Mouse (Mus musculus): ENCODE measurements around the gene Tmem151b. TPM values are rescaled to one million over a fixed set of nuclear protein-coding genes. Genes with fewer than 3 reads are reported as not detected.

Gene Tmem151b
- total RNA-seq, 2 experiments from 2014 or later: not detected

- ATAC-seq (replicated peaks; ENCODE audit: low FRiP score, low TSS enrichment, poor library complexity, severe bottlenecking): no peak; the same call in 1 of the 2 replicates
These were observed 35.6 kb upstream of the Tmem151b start for GRCm38 (mm10) chr17:45584939-45585678.

- no peak for ATAC-seq (replicated peaks; ENCODE audit: low FRiP score, low TSS enrichment, poor library complexity, severe bottlenecking)
These were observed 34.8 kb upstream of the Tmem151b start for GRCm38 (mm10) chr17:45584096-45584896.

GRCm38 (mm10) chr17:45582715-45583355 lies 33.4 kb upstream of the Tmem151b start:
- ATAC-seq (replicated peaks; ENCODE audit: low FRiP score, low TSS enrichment, poor library complexity, severe bottlenecking): no peak

GRCm38 (mm10) chr17:45582188-45582587 lies 32.7 kb upstream of the Tmem151b start:
- ATAC-seq (replicated peaks; ENCODE audit: low FRiP score, low TSS enrichment, poor library complexity, severe bottlenecking): peak; percentile 38

- ATAC-seq (replicated peaks; ENCODE audit: low FRiP score, low TSS enrichment, poor library complexity, severe bottlenecking): peak; percentile 42
These were observed 32.1 kb upstream of the Tmem151b start for GRCm38 (mm10) chr17:45581567-45581983.

- no peak for ATAC-seq (replicated peaks; ENCODE audit: low FRiP score, low TSS enrichment, poor library complexity, severe bottlenecking)
These were observed 31.5 kb upstream of the Tmem151b start for GRCm38 (mm10) chr17:45580958-45581477.

- ATAC-seq (replicated peaks; ENCODE audit: low FRiP score, low TSS enrichment, poor library complexity, severe bottlenecking): no peak
These were observed 30.1 kb upstream of the Tmem151b start for GRCm38 (mm10) chr17:45579554-45579953.

- no peak for ATAC-seq (replicated peaks; ENCODE audit: low FRiP score, low TSS enrichment, poor library complexity, severe bottlenecking)
These were observed 29.4 kb upstream of the Tmem151b start for GRCm38 (mm10) chr17:45578843-45579242.

- ATAC-seq (replicated peaks; ENCODE audit: low FRiP score, low TSS enrichment, poor library complexity, severe bottlenecking): peak; percentile 23
These were observed 28.8 kb upstream of the Tmem151b start for GRCm38 (mm10) chr17:45578242-45578641.

- no peak for ATAC-seq (replicated peaks; ENCODE audit: low FRiP score, low TSS enrichment, poor library complexity, severe bottlenecking)
These were observed 25.8 kb upstream of the Tmem151b start for GRCm38 (mm10) chr17:45575123-45575897.

- ATAC-seq (replicated peaks; ENCODE audit: low FRiP score, low TSS enrichment, poor library complexity, severe bottlenecking): peak; percentile 20
These were observed 24.8 kb upstream of the Tmem151b start for GRCm38 (mm10) chr17:45574129-45574761.

GRCm38 (mm10) chr17:45573780-45574123 lies 24.3 kb upstream of the Tmem151b start:
- peak; percentile 39 for ATAC-seq (replicated peaks; ENCODE audit: low FRiP score, low TSS enrichment, poor library complexity, severe bottlenecking)

- peak; percentile 68 for ATAC-seq (replicated peaks; ENCODE audit: low FRiP score, low TSS enrichment, poor library complexity, severe bottlenecking)
These were observed 23.8 kb upstream of the Tmem151b start, which contains the start of gene Hsp90ab1 for GRCm38 (mm10) chr17:45573087-45573779. TSS of gene Hsp90ab1 (minus strand) at chr17:45573271.

GRCm38 (mm10) chr17:45572103-45573086 lies 22.9 kb upstream of the Tmem151b start:
- peak; percentile 20 for ATAC-seq (replicated peaks; ENCODE audit: low FRiP score, low TSS enrichment, poor library complexity, severe bottlenecking)

GRCm38 (mm10) chr17:45569999-45570398 lies 20.5 kb upstream of the Tmem151b start:
- no peak for ATAC-seq (replicated peaks; ENCODE audit: low FRiP score, low TSS enrichment, poor library complexity, severe bottlenecking)

GRCm38 (mm10) chr17:45568990-45569389 lies 19.5 kb upstream of the Tmem151b start:
- ATAC-seq (replicated peaks; ENCODE audit: low FRiP score, low TSS enrichment, poor library complexity, severe bottlenecking): no peak

- ATAC-seq (replicated peaks; ENCODE audit: low FRiP score, low TSS enrichment, poor library complexity, severe bottlenecking): peak; percentile 5; the same call in 1 of the 2 replicates
These were observed 17.7 kb upstream of the Tmem151b start for GRCm38 (mm10) chr17:45567162-45567601.
